Mouse (Mus musculus): ENCODE data around the gene Fam118b. TPM values are rescaled to one million over a fixed set of nuclear protein-coding genes. Genes with fewer than 3 reads are reported as not detected.

The Fam118b gene
- polyA plus RNA-seq, 1 experiment, result 11.4 TPM

GRCm38 (mm10) chr9:35198351-35198750 lies 69.3 kb downstream of the Fam118b start:
- peaks cover 6% of the 10 kb centered on the region; the same call in 1 of the 2 replicates for H3K4me1 ChIP-seq (ENCODE audit: control insufficient read depth, insufficient read depth, low read length)
- no peaks in the 10 kb centered on the region for H3K36me3 ChIP-seq (ENCODE audit: control insufficient read depth, insufficient read depth, low read length)
- WGBS, result 77% methylated on average over 10 of the region's 10 CpGs
- TF ChIP-seq POLR2A (IDR thresholded peaks at IDR 0.05; ENCODE audit: low read depth, low read length) (no peak), CTCF (conservative IDR thresholded peaks at IDR 0.05; ENCODE audit: insufficient read depth, insufficient read length, low read depth, low read length) (no peak)
- no peak overlapping the region for H3K27ac ChIP-seq (ENCODE audit: insufficient read depth, low read depth, low read length)
- H3K4me3 ChIP-seq (ENCODE audit: insufficient read depth, low read depth, low read length), result no peak overlapping the region
- DNase-seq, result no peak
- no peaks in the 10 kb centered on the region for H3K27me3 ChIP-seq (replicated peaks; ENCODE audit: control insufficient read depth, insufficient read depth, low read length)

DNA sequence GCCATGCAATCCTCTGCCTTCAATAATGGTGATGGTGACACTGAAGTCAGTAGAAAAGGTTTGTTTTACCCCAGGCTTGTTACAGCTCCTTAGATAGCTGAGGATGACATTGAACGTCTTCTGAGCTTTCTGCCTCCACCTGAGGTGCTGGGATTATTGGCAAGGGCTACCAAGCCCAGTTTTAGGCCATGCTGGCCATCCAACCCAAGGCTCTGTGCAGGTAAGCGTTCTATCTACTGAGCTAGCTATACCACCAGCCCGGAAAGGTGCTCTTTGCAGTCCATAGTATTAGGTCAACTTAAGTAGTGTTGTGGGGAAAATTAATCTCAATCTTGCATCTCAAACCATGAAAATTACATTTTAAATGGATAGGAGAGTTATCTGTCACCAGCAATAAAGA lies 70.0 kb downstream of the Fam118b start:
- no peak overlapping the region for H3K27ac ChIP-seq (ENCODE audit: insufficient read depth, low read depth, low read length)
- TF ChIP-seq CTCF (conservative IDR thresholded peaks at IDR 0.05; ENCODE audit: insufficient read depth, insufficient read length, low read depth, low read length), result no peak
- no peak for TF ChIP-seq POLR2A (IDR thresholded peaks at IDR 0.05; ENCODE audit: low read depth, low read length)
- no peaks in the 10 kb centered on the region for H3K27me3 ChIP-seq (replicated peaks; ENCODE audit: control insufficient read depth, insufficient read depth, low read length)
- no peaks in the 10 kb centered on the region for H3K36me3 ChIP-seq (ENCODE audit: control insufficient read depth, insufficient read depth, low read length)
- 95% methylated on average over 3 of the region's 3 CpGs for WGBS
- H3K4me3 ChIP-seq (ENCODE audit: insufficient read depth, low read depth, low read length), result no peak overlapping the region
- H3K4me1 ChIP-seq (ENCODE audit: control insufficient read depth, insufficient read depth, low read length), result peaks cover 6% of the 10 kb centered on the region; the same call in 1 of the 2 replicates
- DNase-seq, result no peak

GRCm38 (mm10) chr9:35194048-35194447 lies 73.6 kb downstream of the Fam118b start:
- Histone ChIP-seq H3K36me3 (ENCODE audit: control insufficient read depth, insufficient read depth, low read length) (no peaks in the 10 kb centered on the region; the same call in 1 of the 2 replicates), H3K27me3 (replicated peaks; ENCODE audit: control insufficient read depth, insufficient read depth, low read length) (no peaks in the 10 kb centered on the region), H3K27ac (ENCODE audit: insufficient read depth, low read depth, low read length) (no peak overlapping the region), H3K4me1 (ENCODE audit: control insufficient read depth, insufficient read depth, low read length) (no peaks in the 10 kb centered on the region), H3K4me3 (ENCODE audit: insufficient read depth, low read depth, low read length) (no peak overlapping the region)
- no peak for DNase-seq
- 94% methylated on average over 3 of the region's 3 CpGs for WGBS
- TF ChIP-seq POLR2A (IDR thresholded peaks at IDR 0.05; ENCODE audit: low read depth, low read length) (no peak), CTCF (conservative IDR thresholded peaks at IDR 0.05; ENCODE audit: insufficient read depth, insufficient read length, low read depth, low read length) (no peak)

DNA sequence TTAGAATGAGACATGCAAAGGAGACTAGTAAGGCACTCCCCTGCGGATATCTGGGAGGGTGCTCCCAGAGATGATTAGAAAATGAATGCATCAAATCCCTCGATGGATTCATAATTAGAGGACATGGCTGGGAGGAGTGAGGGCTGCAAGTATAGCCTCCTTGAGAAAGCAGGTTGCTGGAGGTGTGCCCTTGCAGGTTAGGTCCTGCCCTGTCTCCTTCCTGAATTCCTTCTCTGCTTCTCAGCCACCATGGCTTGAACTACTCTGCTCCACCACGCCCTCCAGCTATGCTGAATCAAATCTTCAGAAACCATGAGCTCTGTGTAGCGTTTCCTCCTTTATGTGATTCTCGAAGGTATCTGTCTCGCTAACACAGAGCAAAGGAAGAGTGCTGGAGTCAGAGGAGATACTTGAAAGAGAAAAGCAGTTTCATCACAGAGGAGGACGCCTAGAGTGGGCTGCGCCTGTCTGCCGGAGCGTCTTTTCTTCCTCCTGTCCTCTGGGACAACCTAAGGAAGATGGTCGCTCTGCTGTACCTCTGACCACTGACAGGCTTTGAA lies 74.5 kb downstream of the Fam118b start:
- no peaks in the 10 kb centered on the region for H3K4me1 ChIP-seq (ENCODE audit: control insufficient read depth, insufficient read depth, low read length)
- H3K27ac ChIP-seq (ENCODE audit: insufficient read depth, low read depth, low read length), result no peak overlapping the region
- no peaks in the 10 kb centered on the region for H3K27me3 ChIP-seq (replicated peaks; ENCODE audit: control insufficient read depth, insufficient read depth, low read length)
- no peak overlapping the region for H3K4me3 ChIP-seq (ENCODE audit: insufficient read depth, low read depth, low read length)
- no peak for DNase-seq
- 89% methylated on average over 11 of the region's 11 CpGs for WGBS
- no peak for TF ChIP-seq CTCF (conservative IDR thresholded peaks at IDR 0.05; ENCODE audit: insufficient read depth, insufficient read length, low read depth, low read length)
- TF ChIP-seq POLR2A (IDR thresholded peaks at IDR 0.05; ENCODE audit: low read depth, low read length), result no peak
- no peaks in the 10 kb centered on the region; the same call in 1 of the 2 replicates for H3K36me3 ChIP-seq (ENCODE audit: control insufficient read depth, insufficient read depth, low read length)

DNA sequence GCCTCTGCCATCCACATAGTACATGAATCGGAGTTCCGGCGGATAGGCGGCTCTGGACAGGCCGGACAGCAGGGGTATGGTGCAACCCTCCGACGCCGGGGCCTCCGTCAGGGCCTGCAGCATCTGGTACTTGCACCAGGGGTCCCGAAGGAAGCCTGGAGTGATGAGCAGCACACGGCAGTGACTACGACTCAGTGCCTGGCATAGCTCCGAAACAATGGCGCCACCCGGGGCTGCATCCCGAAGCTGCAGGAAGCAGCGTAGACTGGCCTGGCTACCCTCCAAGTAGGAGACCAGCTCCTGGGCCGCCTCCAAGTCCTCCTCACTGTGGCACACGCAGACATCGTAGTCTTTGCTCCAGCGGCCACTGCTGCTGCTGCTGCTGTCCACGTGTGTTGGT lies 78.9 kb downstream of the Fam118b start:
- no peak overlapping the region for H3K4me3 ChIP-seq (ENCODE audit: insufficient read depth, low read depth, low read length)
- no peaks in the 10 kb centered on the region; the same call in 1 of the 2 replicates for H3K36me3 ChIP-seq (ENCODE audit: control insufficient read depth, insufficient read depth, low read length)
- DNase-seq, result peak; percentile 52
- WGBS, result 67% methylated on average over 22 of the region's 22 CpGs
- TF ChIP-seq POLR2A (IDR thresholded peaks at IDR 0.05; ENCODE audit: low read depth, low read length) (no peak), CTCF (conservative IDR thresholded peaks at IDR 0.05; ENCODE audit: insufficient read depth, insufficient read length, low read depth, low read length) (no peak)
- no peaks in the 10 kb centered on the region for H3K4me1 ChIP-seq (ENCODE audit: control insufficient read depth, insufficient read depth, low read length)
- H3K27ac ChIP-seq (ENCODE audit: insufficient read depth, low read depth, low read length), result no peak overlapping the region
- no peaks in the 10 kb centered on the region for H3K27me3 ChIP-seq (replicated peaks; ENCODE audit: control insufficient read depth, insufficient read depth, low read length)

GRCm38 (mm10) chr9:35187351-35187903 lies 80.2 kb downstream of the Fam118b start:
- DNase-seq, result no peak
- TF ChIP-seq POLR2A (IDR thresholded peaks at IDR 0.05; ENCODE audit: low read depth, low read length) (no peak), CTCF (conservative IDR thresholded peaks at IDR 0.05; ENCODE audit: insufficient read depth, insufficient read length, low read depth, low read length) (no peak)
- H3K36me3 ChIP-seq (ENCODE audit: control insufficient read depth, insufficient read depth, low read length), result no peaks in the 10 kb centered on the region; the same call in 1 of the 2 replicates
- WGBS, result 73% methylated on average over 10 of the region's 10 CpGs
- no peak overlapping the region for H3K27ac ChIP-seq (ENCODE audit: insufficient read depth, low read depth, low read length)
- no peaks in the 10 kb centered on the region for H3K4me1 ChIP-seq (ENCODE audit: control insufficient read depth, insufficient read depth, low read length)
- H3K27me3 ChIP-seq (replicated peaks; ENCODE audit: control insufficient read depth, insufficient read depth, low read length), result no peaks in the 10 kb centered on the region
- no peak overlapping the region for H3K4me3 ChIP-seq (ENCODE audit: insufficient read depth, low read depth, low read length)

GRCm38 (mm10) chr9:35186430-35186829 lies 81.2 kb downstream of the Fam118b start:
- TF ChIP-seq POLR2A (IDR thresholded peaks at IDR 0.05; ENCODE audit: low read depth, low read length) (no peak), CTCF (conservative IDR thresholded peaks at IDR 0.05; ENCODE audit: insufficient read depth, insufficient read length, low read depth, low read length) (no peak)
- H3K27me3 ChIP-seq (replicated peaks; ENCODE audit: control insufficient read depth, insufficient read depth, low read length), result no peaks in the 10 kb centered on the region
- H3K4me1 ChIP-seq (ENCODE audit: control insufficient read depth, insufficient read depth, low read length), result no peaks in the 10 kb centered on the region
- WGBS, result 65% methylated on average over 4 of the region's 4 CpGs
- no peak for DNase-seq
- no peak overlapping the region for H3K27ac ChIP-seq (ENCODE audit: insufficient read depth, low read depth, low read length)
- no peak overlapping the region for H3K4me3 ChIP-seq (ENCODE audit: insufficient read depth, low read depth, low read length)
- H3K36me3 ChIP-seq (ENCODE audit: control insufficient read depth, insufficient read depth, low read length), result no peaks in the 10 kb centered on the region; the same call in 1 of the 2 replicates
